Mouse (Mus musculus) c-Kit-positive CD71-positive TER-119-positive erythroid progenitor cells, embryonic 14.5 days (primary cell): Measurements from ENCODE around the gene Gm33815.
"Not testable (repeated sequence)": the region's sequence is repeated elsewhere in the genome, so short reads cannot be mapped to it uniquely, and the experiment has no call there.

Source experiments
- DNase-seq: peaks from one replicate; pipeline ENCODE4 v3.0.0-alpha.2; 2013; ENCODE audit warnings: low spot score

Gene Gm33815

DNA sequence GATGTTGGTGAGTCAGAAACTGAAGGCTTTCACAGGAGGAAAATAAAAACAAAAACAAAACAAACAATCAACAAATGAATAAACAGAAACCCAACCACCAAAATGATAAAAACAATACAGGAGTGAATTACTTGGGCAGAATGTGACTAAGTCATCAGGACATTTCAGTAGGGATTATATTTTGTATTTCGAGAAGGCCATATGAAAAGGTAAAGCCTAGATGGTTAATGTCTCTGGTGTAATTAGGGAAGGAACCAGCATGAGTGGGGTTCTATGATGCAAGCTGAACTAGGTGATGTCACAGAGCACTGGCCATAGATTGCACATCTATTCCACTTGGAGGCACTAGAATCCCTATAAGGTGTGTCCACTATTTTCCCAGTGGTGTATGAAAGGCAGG, at the start of gene Gm33815:
TSS of gene Gm33815 (plus strand) at position 301 of the 400 bp plus-strand sequence.
- DNase-seq = not testable (repeated sequence)
